ENCODE assay signal across 14 mouse cellular contexts in the genomic region with DNA sequence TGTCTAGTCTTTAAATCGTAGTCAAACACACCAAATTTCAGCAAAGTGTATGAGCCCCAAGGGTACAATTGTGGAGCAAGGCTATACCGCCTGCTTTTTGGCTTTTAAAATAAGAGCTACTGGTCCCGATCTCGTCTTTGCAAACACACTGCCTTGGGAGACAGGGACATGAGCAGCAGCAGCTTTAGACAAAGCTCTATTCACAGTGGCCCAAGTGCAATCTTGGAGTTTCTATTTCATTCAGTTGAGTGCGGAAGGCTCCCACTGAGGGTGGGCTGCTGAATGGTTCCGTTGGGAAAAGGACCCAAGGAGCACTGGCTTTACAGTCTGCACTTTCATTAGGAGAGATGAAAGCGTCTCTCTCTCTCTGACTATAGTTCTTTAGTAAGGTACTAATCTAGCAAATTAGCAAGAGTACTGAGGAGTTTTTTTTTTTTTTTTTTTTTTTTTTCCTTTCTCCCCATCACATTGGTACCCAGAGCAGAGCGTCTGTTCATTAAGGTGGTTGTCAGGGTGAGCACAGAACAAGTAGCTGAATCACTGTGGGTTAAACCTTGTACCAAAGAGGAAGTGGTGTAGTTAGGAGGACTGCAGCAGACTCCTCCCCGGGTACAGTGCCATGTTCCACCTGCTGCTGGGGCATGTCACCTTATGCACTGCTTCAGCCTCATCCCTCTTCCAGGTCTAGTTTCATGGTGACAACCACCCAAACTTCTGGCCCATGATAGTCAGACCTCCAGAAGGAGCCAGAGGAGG. TPM values are rescaled to one million over a fixed set of nuclear protein-coding genes. Genes with fewer than 3 reads are reported as not detected.
DNase-seq lines count a peak whose midpoint lies in the region; ATAC-seq lines count a peak whose summit lies in the region.
"Had no signal": no experiment of that assay in that cellular context is flagged by ENCODE, and none has a peak within 500 bp of the region (broad histone marks: within the 10 kb centered on the region; RNA-seq: fewer than 3 reads in every experiment).

No protein-coding gene starts in this region.

- no peaks in the 10 kb centered on the region for H3K27me3 ChIP-seq in hindbrain, embryonic 14.5 days (ENCODE audit: control insufficient read depth, insufficient read depth, low read length)
- no peaks in the 10 kb centered on the region for H3K27me3 ChIP-seq in hindbrain, embryonic 10.5 days (ENCODE audit: insufficient read depth, poor library complexity, severe bottlenecking)
- H3K27me3 ChIP-seq: heart, embryonic 13.5 days; limb, embryonic 13.5 days had no signal

- H3K4me1 ChIP-seq in hindbrain, embryonic 14.5 days (replicated peaks; ENCODE audit: control insufficient read depth, insufficient read depth, low read length): peaks cover 27% of the 10 kb centered on the region
- H3K4me1 ChIP-seq in hindbrain, embryonic 10.5 days (replicated peaks): peaks cover 9% of the 10 kb centered on the region; the same call in 1 of the 2 replicates

- WGBS in hindbrain, embryonic 14.5 days: 59% methylated on average over 9 of the region's 9 CpGs
- 77% methylated on average over 9 of the region's 9 CpGs for WGBS in hindbrain, embryonic 10.5 days

- H3K9ac ChIP-seq in hindbrain, embryonic 14.5 days: no peak overlapping the region
- H3K9ac ChIP-seq: heart, embryonic 13.5 days; limb, embryonic 13.5 days; liver, postnatal 0 days had no signal

- no peaks in the 10 kb centered on the region for H3K9me3 ChIP-seq in hindbrain, embryonic 14.5 days (ENCODE audit: control insufficient read depth, low read length)
- no peaks in the 10 kb centered on the region for H3K9me3 ChIP-seq in hindbrain, embryonic 10.5 days
- H3K9me3 ChIP-seq: heart, embryonic 13.5 days; limb, embryonic 13.5 days had no signal

- ATAC-seq in hindbrain, embryonic 14.5 days (ENCODE audit: low FRiP score): no peak
- peak; percentile 94 for ATAC-seq in common myeloid progenitor, adult 5-6 weeks (replicated peaks; ENCODE audit: low read depth, poor library complexity, severe bottlenecking)
- ATAC-seq in megakaryocyte progenitor cell, adult 5-6 weeks (replicated peaks; ENCODE audit: poor library complexity): peak; percentile 88
- ATAC-seq in frontal cortex, adult (ENCODE audit: low TSS enrichment): no peak
- ATAC-seq: liver, postnatal 0 days had no signal

- no peak overlapping the region for H3K4me3 ChIP-seq in hindbrain, embryonic 14.5 days (replicated peaks; ENCODE audit: low read length)
- H3K4me3 ChIP-seq in hindbrain, embryonic 10.5 days: no peak overlapping the region
- H3K4me3 ChIP-seq: heart, embryonic 13.5 days; limb, embryonic 13.5 days had no signal

- peak overlapping the region; percentile 62 for H3K27ac ChIP-seq in hindbrain, embryonic 14.5 days
- H3K27ac ChIP-seq in hindbrain, embryonic 10.5 days: no peak overlapping the region
- H3K27ac ChIP-seq: limb, embryonic 13.5 days; macrophage had no signal

- peaks cover 35% of the 10 kb centered on the region for H3K36me3 ChIP-seq in hindbrain, embryonic 14.5 days (replicated peaks; ENCODE audit: control insufficient read depth, insufficient read depth)
- peaks cover 57% of the 10 kb centered on the region for H3K36me3 ChIP-seq in hindbrain, embryonic 10.5 days

- H3K4me2 ChIP-seq in hindbrain, embryonic 14.5 days (replicated peaks): 0 out of 2 replicates have a peak overlapping the region, but pooled peaks have one; percentile 10
- H3K4me2 ChIP-seq: limb, embryonic 13.5 days had no signal

- DNase-seq in hindbrain, embryonic 14.5 days (ENCODE audit: low spot score): no peak
- no peak for DNase-seq in hindbrain, embryonic 10.5 days (ENCODE audit: low spot score)
- DNase-seq in spleen, postnatal 36 days (ENCODE audit: low spot score in 2 of 2): peak; percentile 22 to 25
- no peak for DNase-seq in spleen, adult 18-20 months
- no peak for DNase-seq in lung, postnatal 36 days
- DNase-seq: adrenal gland, postnatal 14 days; gastrocnemius, postnatal 10 days; liver, postnatal 0 days had no signal

RNA-seq across cellular contexts. Expression of gene Arhgap35, which starts 56.8 kb away (rescaled TPM):
- 39.7 and 41.6 TPM in 2 replicates for polyA plus RNA-seq in hindbrain, embryonic 14.5 days (2014; fragmentation: Nextera tagmentation; extraction: Ambion mirVana)
- polyA plus RNA-seq in hindbrain, embryonic 10.5 days (2016; fragmentation: Nextera tagmentation; extraction: Ambion mirVana): 28.0 and 29.6 TPM in 2 replicates
- 13.9 and 15.9 TPM in 2 replicates for total RNA-seq in common myeloid progenitor, adult 5-6 weeks (2017)
- total RNA-seq in megakaryocyte progenitor cell, adult 5-6 weeks (2015): 9.1 and 9.2 TPM in 2 replicates
- 4.6 and 6.7 TPM in 2 replicates for total RNA-seq in megakaryocyte progenitor cell, adult 5-6 weeks (2017)

Comparison
In these comparisons a context has a peak if more than half of its experiments do, and no peak if none do; other contexts are left out.
1. DNase-seq: peak in spleen, postnatal 36 days (2 of 2); none in hindbrain, embryonic 14.5 days (single experiment), hindbrain, embryonic 10.5 days (single experiment), spleen, adult 18-20 months (0 of 2) and lung, postnatal 36 days (single experiment).
2. ATAC-seq: peak in common myeloid progenitor, adult 5-6 weeks (single experiment) and megakaryocyte progenitor cell, adult 5-6 weeks (single experiment); none in hindbrain, embryonic 14.5 days (single experiment) and frontal cortex, adult (single experiment).